Mouse (Mus musculus): Measurements from ENCODE around the gene Rcn1. TPM values are rescaled to one million over a fixed set of nuclear protein-coding genes. Genes with fewer than 3 reads are reported as not detected.

The Rcn1 gene
- 5.4 to 7.9 TPM (median 7.5 TPM) in 4 replicates for total RNA-seq (2023; ENCODE audit: inconsistent age)

DNA sequence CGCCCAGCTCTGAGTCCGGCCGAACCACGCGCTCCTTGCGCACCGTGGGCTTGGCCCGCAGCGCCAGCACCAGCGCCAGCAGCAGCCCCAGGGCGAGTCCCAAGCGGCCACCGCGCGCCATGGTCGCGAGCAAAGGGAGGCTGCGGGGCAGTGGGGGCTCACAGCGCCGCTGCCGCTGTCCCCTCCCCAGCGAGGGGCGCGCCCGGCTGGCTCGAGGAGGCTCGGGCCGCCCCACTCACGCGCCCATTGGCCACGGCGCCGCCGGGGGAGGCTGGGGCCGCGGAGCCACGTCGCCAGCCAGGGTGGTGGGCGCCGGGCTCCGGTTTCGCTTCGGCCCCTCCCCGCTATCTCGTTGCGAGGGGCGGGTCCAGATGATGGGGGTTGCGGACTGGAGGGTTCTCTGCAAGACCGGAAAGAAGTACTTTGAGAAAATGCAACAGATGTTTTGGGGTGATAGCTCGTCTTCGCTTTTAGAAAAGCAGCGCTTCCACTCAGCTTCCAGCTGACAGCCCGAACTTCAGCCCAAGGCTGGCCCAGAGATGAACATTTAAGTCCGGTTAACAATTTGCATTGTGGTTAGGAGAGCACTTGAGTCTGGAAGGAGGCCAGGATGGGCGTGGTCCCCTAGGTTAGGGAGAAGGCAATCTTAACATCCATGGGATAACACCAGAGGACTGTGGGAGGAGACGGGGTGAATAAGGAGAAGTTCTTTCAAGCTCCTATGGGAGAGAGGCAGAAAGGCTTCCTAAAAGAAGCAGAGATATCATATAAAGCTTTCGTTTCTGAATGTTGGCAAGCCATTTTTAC is at the start of gene Rcn1:
Rcn1 (minus strand) TSS at position 235 of the 807 bp plus-strand sequence.

Other genes with a start within 250 kb of the Rcn1 start
- not detected in 4 replicates for gene Them7, start 175.0 kb downstream of the Rcn1 start, total RNA-seq (2023; ENCODE audit: inconsistent age)

All from B cell, adult (primary cell).